Mouse (Mus musculus): ENCODE results near the gene Dyrk1a.

DNA sequence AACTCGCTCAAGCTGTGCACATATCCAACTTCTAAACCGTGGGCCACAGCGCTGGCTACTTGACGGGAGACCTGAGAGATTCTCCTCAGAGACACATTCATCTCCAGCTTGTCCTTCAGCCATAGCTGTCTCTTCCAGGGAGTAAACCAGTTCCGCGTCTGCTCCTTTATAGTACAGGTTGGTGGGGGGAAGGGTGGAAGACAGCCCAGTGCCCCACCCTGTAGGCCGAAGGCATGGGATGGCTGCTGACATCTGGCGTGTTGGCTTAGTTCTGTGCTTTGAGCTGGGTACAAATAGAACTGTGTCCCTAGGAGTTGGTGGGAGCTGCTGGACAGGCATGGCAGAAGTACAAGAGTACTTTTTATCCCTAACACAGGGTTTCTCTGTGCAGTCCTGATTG is 18.4 kb downstream of the Dyrk1a start:
- TF ChIP-seq POLR2A (IDR thresholded peaks at IDR 0.05; ENCODE audit: insufficient read length, low read depth): no peak
- TF ChIP-seq E2F4 (IDR thresholded peaks at IDR 0.05; ENCODE audit: insufficient read depth): no peak
- peak; percentile 10 for TF ChIP-seq POLR2AphosphoS2 (IDR thresholded peaks at IDR 0.05; ENCODE audit: insufficient read length, low read depth)
- TF ChIP-seq MYOD1 (IDR thresholded peaks at IDR 0.05; ENCODE audit: control insufficient read depth in 1 of 3, insufficient read length in 2 of 3, low read depth in 2 of 3): peak in 1 of 3 experiments; percentile 37
